Mouse (Mus musculus) liver, embryonic 14.5 days (tissue): ENCODE measurements around the gene Acly.

Experiments
- CTCF ChIP-seq: IDR thresholded peaks from 2 replicates; pipeline ENCODE4 v1.5.1; 2016; ENCODE audit warnings: antibody characterized with exemption, low read depth, control low read depth
- EP300 ChIP-seq: IDR thresholded peaks from 2 replicates; pipeline ENCODE4 v1.6.1; 2016; ENCODE audit warnings: antibody characterized with exemption, low read depth

- TF ChIP-seq CTCF (no peak), EP300 (no peak)
Measured at GRCm38 (mm10) chr11:100465229-100465792, 62.5 kb downstream of the Acly start.
